Mouse (Mus musculus): ENCODE data around the gene Otop3. TPM values are rescaled to one million over a fixed set of nuclear protein-coding genes. Genes with fewer than 3 reads are reported as not detected.

The Otop3 gene
- total and polyA plus RNA-seq, 2 experiments from 2014 or later = 0.48 to 0.98 TPM

DNA sequence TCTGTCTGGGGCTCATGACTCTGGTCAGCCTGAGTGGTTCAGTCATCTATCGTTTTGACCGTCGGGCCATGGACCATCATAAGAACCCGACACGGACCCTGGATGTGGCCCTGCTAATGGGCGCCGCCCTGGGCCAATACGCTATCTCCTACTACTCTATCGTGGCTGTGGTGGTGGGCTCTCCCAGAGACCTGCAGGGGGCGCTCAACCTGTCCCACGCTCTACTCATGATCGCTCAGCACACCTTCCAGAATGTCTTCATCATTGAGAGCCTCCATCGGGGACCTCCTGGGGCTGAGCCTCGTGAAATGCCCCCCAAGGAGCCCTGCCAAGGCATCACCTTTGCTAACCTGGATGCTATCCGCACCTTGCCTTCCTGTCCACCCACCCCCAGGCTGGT, 5.2 kb upstream of the Otop3 start:
- WGBS = 74% methylated on average over 15 of the region's 15 CpGs
- ATAC-seq (no peak), DNase-seq (no peak)
- no peak overlapping the region for H3K4me2 ChIP-seq (ENCODE audit: low read depth)
- 0 out of 2 replicates have a peak, but pooled peaks cover under 1% of the 10 kb centered on the region for H3K4me1 ChIP-seq (ENCODE audit: insufficient read depth)
- peaks cover 2% of the 10 kb centered on the region; the same call in 1 of the 2 replicates for H3K27me3 ChIP-seq (ENCODE audit: insufficient read depth, low read length)
- no peak overlapping the region for H3K27ac ChIP-seq (ENCODE audit: low read depth, low read length)
- no peaks in the 10 kb centered on the region for H3K36me3 ChIP-seq (ENCODE audit: insufficient read depth)
- H3K9ac ChIP-seq = no peak overlapping the region
- H3K4me3 ChIP-seq (ENCODE audit: low read depth, low read length) = no peak overlapping the region
- no peak for TF ChIP-seq CTCF (IDR thresholded peaks at IDR 0.05; ENCODE audit: low read depth)
- no peaks in the 10 kb centered on the region for H3K9me3 ChIP-seq (ENCODE audit: low read length)

GRCm38 (mm10) chr11:115335223-115335622, 692 bp downstream of the Otop3 start:
- H3K4me1 ChIP-seq (ENCODE audit: insufficient read depth) = 0 out of 2 replicates have a peak, but pooled peaks cover 3% of the 10 kb centered on the region
- TF ChIP-seq CTCF (IDR thresholded peaks at IDR 0.05; ENCODE audit: low read depth) = no peak
- H3K36me3 ChIP-seq (ENCODE audit: insufficient read depth) = no peaks in the 10 kb centered on the region
- 42% methylated on average over 12 of the region's 12 CpGs for WGBS
- H3K27me3 ChIP-seq (ENCODE audit: insufficient read depth, low read length) = peaks cover 19% of the 10 kb centered on the region
- no peaks in the 10 kb centered on the region for H3K9me3 ChIP-seq (ENCODE audit: low read length)
- DNase-seq = no peak
- no peak for ATAC-seq
- no peak overlapping the region for H3K27ac ChIP-seq (ENCODE audit: low read depth, low read length)
- peak overlapping the region; percentile 55; the same call in 1 of the 2 replicates for H3K4me2 ChIP-seq (ENCODE audit: low read depth)
- no peak overlapping the region for H3K4me3 ChIP-seq (ENCODE audit: low read depth, low read length)
- no peak overlapping the region for H3K9ac ChIP-seq

GRCm38 (mm10) chr11:115336115-115336514, 1.6 kb downstream of the Otop3 start:
- no peak overlapping the region for H3K4me3 ChIP-seq (ENCODE audit: low read depth, low read length)
- no peaks in the 10 kb centered on the region for H3K36me3 ChIP-seq (ENCODE audit: insufficient read depth)
- no peak for TF ChIP-seq CTCF (IDR thresholded peaks at IDR 0.05; ENCODE audit: low read depth)
- WGBS = 22% methylated on average over 6 of the region's 6 CpGs
- H3K9ac ChIP-seq = no peak overlapping the region
- DNase-seq (no peak), ATAC-seq (no peak)
- H3K27ac ChIP-seq (ENCODE audit: low read depth, low read length) = no peak overlapping the region
- no peaks in the 10 kb centered on the region for H3K9me3 ChIP-seq (ENCODE audit: low read length)
- 0 out of 2 replicates have a peak, but pooled peaks cover 3% of the 10 kb centered on the region for H3K4me1 ChIP-seq (ENCODE audit: insufficient read depth)
- H3K4me2 ChIP-seq (ENCODE audit: low read depth) = no peak overlapping the region
- peaks cover 19% of the 10 kb centered on the region for H3K27me3 ChIP-seq (ENCODE audit: insufficient read depth, low read length)

DNA sequence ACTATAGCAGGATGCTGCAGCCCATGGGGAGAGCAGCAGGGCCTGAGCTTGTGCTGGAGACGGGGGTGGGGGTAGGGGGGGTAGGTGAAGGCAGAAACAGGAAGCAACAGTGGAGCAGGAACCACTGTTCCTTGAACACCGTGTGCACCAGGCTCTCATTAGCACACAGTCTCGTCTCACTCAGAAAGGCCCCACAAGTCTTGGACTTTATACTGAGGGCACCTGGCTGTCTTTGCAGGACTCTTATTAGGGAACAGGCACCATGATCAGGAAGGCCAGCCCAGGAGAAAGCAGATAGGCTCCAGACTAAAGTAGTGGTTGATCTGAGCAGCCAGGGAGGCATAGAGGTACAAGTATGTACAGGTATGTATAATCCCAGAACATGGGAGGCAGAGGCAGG, 2.8 kb downstream of the Otop3 start:
- Histone ChIP-seq H3K9ac (no peak overlapping the region), H3K36me3 (ENCODE audit: insufficient read depth) (no peaks in the 10 kb centered on the region), H3K27ac (ENCODE audit: low read depth, low read length) (no peak overlapping the region), H3K4me3 (ENCODE audit: low read depth, low read length) (no peak overlapping the region), H3K9me3 (ENCODE audit: low read length) (no peaks in the 10 kb centered on the region), H3K4me1 (ENCODE audit: insufficient read depth) (0 out of 2 replicates have a peak, but pooled peaks cover 3% of the 10 kb centered on the region), H3K4me2 (ENCODE audit: low read depth) (no peak overlapping the region), H3K27me3 (ENCODE audit: insufficient read depth, low read length) (peaks cover 19% of the 10 kb centered on the region)
- no peak for TF ChIP-seq CTCF (IDR thresholded peaks at IDR 0.05; ENCODE audit: low read depth)
- no peak for DNase-seq
- ATAC-seq = no peak
- WGBS = 61% methylated on average over 3 of the region's 3 CpGs

DNA sequence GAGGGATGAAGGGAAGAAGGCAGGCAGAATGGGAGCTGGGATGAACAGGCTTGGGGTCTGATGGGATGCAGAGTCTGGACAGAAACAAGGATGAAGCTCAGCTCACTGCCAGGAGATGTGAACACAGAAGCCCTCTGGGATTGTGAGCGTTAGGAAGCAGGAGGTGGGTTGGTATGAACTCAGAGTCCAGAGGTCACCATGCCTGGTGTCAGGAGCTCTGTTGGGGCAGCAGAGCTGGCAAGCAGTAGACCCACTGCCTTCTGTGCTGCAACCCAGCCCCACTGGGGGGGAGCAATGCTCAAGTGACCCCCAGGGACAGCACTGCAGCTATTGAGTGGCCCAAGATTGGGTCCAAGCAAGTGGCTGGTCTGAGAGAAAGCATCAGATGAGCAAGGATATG, 3.3 kb downstream of the Otop3 start:
- H3K27ac ChIP-seq (ENCODE audit: low read depth, low read length) = no peak overlapping the region
- H3K4me2 ChIP-seq (ENCODE audit: low read depth) = no peak overlapping the region
- no peak overlapping the region for H3K4me3 ChIP-seq (ENCODE audit: low read depth, low read length)
- no peak for DNase-seq
- H3K4me1 ChIP-seq (ENCODE audit: insufficient read depth) = 0 out of 2 replicates have a peak, but pooled peaks cover 3% of the 10 kb centered on the region
- no peak for ATAC-seq
- TF ChIP-seq CTCF (IDR thresholded peaks at IDR 0.05; ENCODE audit: low read depth) = no peak
- peaks cover 19% of the 10 kb centered on the region for H3K27me3 ChIP-seq (ENCODE audit: insufficient read depth, low read length)
- H3K36me3 ChIP-seq (ENCODE audit: insufficient read depth) = no peaks in the 10 kb centered on the region
- no peak overlapping the region for H3K9ac ChIP-seq
- 77% methylated on average over 1 of the region's 1 CpGs for WGBS
- no peaks in the 10 kb centered on the region for H3K9me3 ChIP-seq (ENCODE audit: low read length)

GRCm38 (mm10) chr11:115341246-115341645, 6.7 kb downstream of the Otop3 start:
- no peaks in the 10 kb centered on the region for H3K4me1 ChIP-seq (ENCODE audit: insufficient read depth)
- DNase-seq = no peak
- no peak overlapping the region for H3K4me3 ChIP-seq (ENCODE audit: low read depth, low read length)
- no peak for ATAC-seq
- peaks cover under 1% of the 10 kb centered on the region; the same call in 1 of the 2 replicates for H3K27me3 ChIP-seq (ENCODE audit: insufficient read depth, low read length)
- no peak overlapping the region for H3K9ac ChIP-seq
- no peaks in the 10 kb centered on the region for H3K36me3 ChIP-seq (ENCODE audit: insufficient read depth)
- H3K9me3 ChIP-seq (ENCODE audit: low read length) = no peaks in the 10 kb centered on the region
- no peak overlapping the region for H3K4me2 ChIP-seq (ENCODE audit: low read depth)
- TF ChIP-seq CTCF (IDR thresholded peaks at IDR 0.05; ENCODE audit: low read depth) = no peak
- H3K27ac ChIP-seq (ENCODE audit: low read depth, low read length) = no peak overlapping the region
- 68% methylated on average over 2 of the region's 2 CpGs for WGBS

- Histone ChIP-seq H3K4me2 (ENCODE audit: low read depth) (no peak overlapping the region), H3K36me3 (ENCODE audit: insufficient read depth) (no peaks in the 10 kb centered on the region), H3K27ac (ENCODE audit: low read depth, low read length) (no peak overlapping the region), H3K4me1 (ENCODE audit: insufficient read depth) (no peaks in the 10 kb centered on the region), H3K9ac (no peak overlapping the region), H3K27me3 (ENCODE audit: insufficient read depth, low read length) (no peaks in the 10 kb centered on the region; the same call in 1 of the 2 replicates), H3K4me3 (ENCODE audit: low read depth, low read length) (no peak overlapping the region), H3K9me3 (ENCODE audit: low read length) (no peaks in the 10 kb centered on the region)
- DNase-seq (no peak), ATAC-seq (no peak)
- WGBS = 62% methylated on average over 6 of the region's 6 CpGs
- no peak for TF ChIP-seq CTCF (IDR thresholded peaks at IDR 0.05; ENCODE audit: low read depth)
These were observed 7.3 kb downstream of the Otop3 start for GRCm38 (mm10) chr11:115341866-115342265.

Data from forebrain, postnatal 0 days (tissue).